Mouse (Mus musculus): ENCODE results near the gene Fcrlb.
"Not testable (repeated sequence)": the region's sequence is repeated elsewhere in the genome, so short reads cannot be mapped to it uniquely, and the experiment has no call there.

Gene Fcrlb

DNA sequence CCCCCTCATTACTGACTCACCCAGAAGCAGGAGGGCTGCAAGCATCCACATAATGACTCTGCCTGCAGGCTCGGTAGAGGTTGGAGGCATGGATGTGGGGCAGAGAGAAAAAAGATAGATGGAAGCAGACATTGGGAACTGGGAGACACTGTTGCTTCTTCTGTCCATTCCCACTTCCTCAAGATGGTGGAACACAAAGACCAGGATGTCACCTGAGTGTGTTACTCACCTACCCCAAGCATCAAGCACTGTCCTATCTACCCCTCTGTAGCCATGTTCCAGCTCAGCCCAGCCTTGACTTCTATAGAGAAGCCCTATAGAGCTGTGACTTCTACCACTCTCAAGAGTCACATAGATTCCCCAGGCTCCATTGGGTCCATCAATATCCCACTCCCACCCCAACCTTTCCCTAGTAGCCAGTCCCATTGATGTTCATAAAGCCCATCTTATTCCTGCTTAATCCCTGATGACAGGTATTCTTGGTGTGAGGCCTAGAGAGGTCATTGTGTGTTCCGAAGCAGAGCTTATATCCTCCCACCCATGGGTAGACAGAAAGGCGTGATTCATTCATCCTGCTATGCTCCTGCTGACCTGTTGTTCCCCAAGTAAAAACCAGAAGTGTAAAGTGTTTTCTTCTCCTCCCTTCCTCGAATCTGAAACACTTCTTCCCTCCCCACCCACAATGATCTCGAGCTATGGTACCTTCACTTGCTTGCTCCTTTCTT lies at the start of gene Fcrlb:
Gene Fcrlb, minus strand, starts transcription at position 51 of the 725 bp plus-strand sequence.
- DNase-seq (ENCODE audit: low read depth, low spot score): no peak

DNA sequence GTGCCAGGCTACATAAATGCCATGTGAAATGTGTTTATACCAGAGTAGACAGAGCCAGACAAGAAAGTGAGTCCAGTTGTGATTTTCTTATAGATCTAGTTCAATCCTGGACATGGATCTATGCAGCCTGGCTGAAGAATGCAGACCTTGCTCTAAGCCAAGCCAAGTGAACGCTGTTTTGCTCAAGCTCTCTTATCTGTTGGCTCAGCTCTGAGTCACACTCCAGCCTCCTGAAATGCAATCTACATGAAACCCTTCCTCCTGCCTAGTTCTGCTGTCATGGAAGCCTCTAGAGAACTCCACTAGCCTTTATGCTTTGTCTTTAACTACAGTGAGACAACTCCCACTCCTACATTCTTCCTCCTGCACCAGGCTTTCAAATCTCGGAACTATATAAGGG lies 49.6 kb upstream of the Fcrlb start:
- no peak for DNase-seq (ENCODE audit: low read depth, low spot score)

DNA sequence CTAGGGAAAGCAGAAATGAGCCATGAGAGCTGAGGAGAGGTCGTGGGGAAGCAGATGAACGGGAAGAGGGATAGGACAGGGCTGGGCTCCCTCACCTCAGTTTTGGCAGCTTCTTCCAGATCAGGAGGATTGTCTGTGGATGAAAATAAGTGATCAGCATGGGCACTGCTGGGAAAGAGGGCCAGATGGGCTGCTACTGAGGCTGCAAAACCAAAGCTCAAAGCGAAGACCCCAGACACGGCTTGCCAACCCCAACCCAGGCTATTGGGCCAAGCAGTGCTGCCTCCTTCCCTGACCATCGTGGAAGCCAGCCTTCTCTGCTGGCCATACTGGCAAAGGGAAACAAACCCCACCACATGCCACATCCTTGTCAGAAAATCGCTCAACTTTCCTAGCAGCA lies 48.4 kb upstream of the Fcrlb start:
- DNase-seq (ENCODE audit: low read depth, low spot score): no peak

- no peak for DNase-seq (ENCODE audit: low read depth, low spot score)
Measured at GRCm38 (mm10) chr1:170959791-170960190, 47.0 kb upstream of the Fcrlb start.

- no peak for DNase-seq (ENCODE audit: low read depth, low spot score)
Measured at GRCm38 (mm10) chr1:170958225-170958624, 45.5 kb upstream of the Fcrlb start.

- DNase-seq (ENCODE audit: low read depth, low spot score): no peak
Measured at GRCm38 (mm10) chr1:170953192-170953591, 40.5 kb upstream of the Fcrlb start.

DNA sequence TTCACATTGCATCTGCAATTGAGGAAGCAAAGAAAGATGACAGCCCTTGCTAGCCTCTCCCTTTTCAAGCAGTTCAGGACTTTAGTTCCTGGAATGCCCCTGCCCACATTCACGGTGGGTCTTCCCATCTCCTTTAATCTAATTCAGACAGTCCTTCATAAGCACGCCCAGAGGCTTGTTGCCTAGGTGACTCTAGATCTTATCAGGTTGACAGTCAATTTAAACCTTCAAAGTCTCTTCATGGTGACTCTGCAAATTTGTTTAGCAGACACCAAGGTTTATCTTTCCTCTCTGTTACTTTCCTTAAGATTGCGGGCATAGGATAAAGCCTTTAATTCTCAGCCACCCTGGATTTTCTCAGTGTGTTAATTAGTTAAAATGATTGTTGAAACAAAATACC lies 38.0 kb upstream of the Fcrlb start:
- DNase-seq (ENCODE audit: low read depth, low spot score): no peak

DNA sequence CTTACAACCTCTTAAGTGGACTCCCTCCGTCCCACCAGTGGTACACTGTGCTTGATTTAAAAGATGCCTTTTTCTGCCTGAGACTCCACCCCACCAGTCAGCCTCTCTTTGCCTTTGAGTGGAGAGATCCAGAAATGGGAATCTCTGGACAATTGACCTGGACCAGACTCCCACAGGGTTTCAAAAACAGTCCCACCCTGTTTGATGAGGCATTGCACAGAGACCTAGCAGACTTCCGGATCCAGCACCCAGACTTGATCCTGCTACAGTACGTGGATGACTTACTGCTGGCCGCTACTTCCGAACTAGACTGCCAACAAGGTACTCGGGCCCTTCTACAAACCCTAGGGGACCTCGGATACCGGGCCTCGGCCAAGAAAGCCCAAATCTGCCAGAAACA lies 32.2 kb upstream of the Fcrlb start:
- not testable (repeated sequence) for DNase-seq (ENCODE audit: low read depth, low spot score)

- DNase-seq (ENCODE audit: low read depth, low spot score): not testable (repeated sequence)
Measured at GRCm38 (mm10) chr1:170944151-170944550, 31.4 kb upstream of the Fcrlb start.

GRCm38 (mm10) chr1:170939255-170939654 lies 26.5 kb upstream of the Fcrlb start:
- DNase-seq (ENCODE audit: low read depth, low spot score): no peak

GRCm38 (mm10) chr1:170934383-170934782 lies 21.6 kb upstream of the Fcrlb start:
- no peak for DNase-seq (ENCODE audit: low read depth, low spot score)

DNA sequence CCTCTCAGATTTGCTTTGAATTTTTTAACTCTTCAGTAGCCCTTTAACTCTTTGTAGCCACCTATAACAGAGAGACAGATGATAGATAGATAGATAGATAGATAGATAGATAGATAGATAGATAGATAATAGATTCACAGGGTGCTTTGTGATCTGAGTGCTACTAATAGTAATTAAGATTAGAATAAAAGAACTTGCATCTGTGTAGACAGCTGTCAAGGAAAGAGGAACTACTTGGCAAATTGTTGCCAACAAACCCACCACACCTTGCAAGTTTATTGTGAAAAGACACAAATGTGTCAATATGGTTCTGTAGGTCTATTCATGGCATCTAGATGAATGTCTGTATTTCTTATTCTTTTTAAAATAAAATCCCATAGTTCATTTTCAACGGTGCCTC lies 21.2 kb upstream of the Fcrlb start:
- DNase-seq (ENCODE audit: low read depth, low spot score): no peak

GRCm38 (mm10) chr1:170933386-170933920 lies 20.7 kb upstream of the Fcrlb start:
- DNase-seq (ENCODE audit: low read depth, low spot score): no peak

GRCm38 (mm10) chr1:170932043-170932442 lies 19.3 kb upstream of the Fcrlb start:
- no peak for DNase-seq (ENCODE audit: low read depth, low spot score)

DNA sequence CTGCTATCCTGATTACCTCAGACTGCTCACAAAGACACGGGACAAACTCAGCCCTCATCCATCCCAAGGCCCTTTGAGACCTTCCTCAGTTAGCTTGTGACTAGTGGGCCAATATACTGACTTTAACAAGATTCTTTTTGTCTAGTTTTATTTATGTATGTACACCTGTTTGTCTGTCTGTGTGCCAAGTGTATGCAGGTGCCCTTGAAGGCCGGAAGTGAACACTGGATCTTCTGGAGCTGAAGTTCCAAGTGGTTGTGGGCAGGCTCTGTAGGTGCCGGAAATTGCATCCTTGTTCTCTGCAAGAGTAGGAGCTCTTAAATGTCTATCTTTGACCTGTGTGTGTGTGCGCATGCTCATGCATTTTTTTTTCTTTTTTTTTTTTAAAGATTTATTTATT lies 16.5 kb upstream of the Fcrlb start:
- DNase-seq (ENCODE audit: low read depth, low spot score): no peak

DNA sequence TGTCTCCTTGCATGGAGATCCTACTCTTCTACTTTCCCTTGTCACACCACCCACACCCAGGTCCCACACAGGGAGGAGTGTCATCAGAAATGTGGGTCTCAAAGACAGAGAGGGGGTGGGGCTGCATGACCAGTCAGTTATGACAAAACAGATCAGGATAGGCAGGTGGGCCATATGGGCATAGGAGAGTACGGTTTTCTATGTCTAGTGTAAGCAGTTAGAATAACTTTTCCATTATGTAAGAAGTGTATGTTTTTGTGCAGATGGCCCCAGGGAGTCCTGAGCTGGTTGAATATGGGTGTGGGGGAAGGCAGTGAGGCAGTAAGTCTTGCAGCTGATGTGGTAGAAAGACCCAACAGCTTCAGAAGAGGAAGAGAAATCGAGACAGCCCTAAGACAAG lies 15.7 kb upstream of the Fcrlb start:
- no peak for DNase-seq (ENCODE audit: low read depth, low spot score)

- DNase-seq (ENCODE audit: low read depth, low spot score): no peak
Measured at GRCm38 (mm10) chr1:170927378-170927777, 14.6 kb upstream of the Fcrlb start, which contains the start of gene Fcrla. Gene Fcrla, minus strand, starts transcription at chr1:170927583.

DNA sequence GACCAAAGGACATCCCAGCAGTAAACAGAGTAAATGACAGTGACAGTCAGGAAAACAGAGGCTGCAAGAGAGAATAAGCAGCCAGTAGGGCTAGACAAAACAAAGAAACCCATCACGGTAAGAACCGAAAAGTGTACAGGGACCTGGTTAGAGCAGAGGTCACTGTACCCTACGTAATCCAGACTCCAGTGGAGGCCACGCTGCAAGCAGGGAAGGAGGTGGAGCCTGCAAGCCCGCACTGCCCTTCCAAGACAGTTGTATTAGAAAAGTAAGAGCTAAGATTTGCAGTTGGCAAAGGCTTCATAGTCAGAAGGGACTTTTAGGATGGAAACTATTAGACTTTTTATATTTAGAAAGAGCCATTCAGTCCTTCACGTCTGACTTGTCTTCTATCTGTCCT lies 14.2 kb upstream of the Fcrlb start:
- no peak for DNase-seq (ENCODE audit: low read depth, low spot score)

DNA sequence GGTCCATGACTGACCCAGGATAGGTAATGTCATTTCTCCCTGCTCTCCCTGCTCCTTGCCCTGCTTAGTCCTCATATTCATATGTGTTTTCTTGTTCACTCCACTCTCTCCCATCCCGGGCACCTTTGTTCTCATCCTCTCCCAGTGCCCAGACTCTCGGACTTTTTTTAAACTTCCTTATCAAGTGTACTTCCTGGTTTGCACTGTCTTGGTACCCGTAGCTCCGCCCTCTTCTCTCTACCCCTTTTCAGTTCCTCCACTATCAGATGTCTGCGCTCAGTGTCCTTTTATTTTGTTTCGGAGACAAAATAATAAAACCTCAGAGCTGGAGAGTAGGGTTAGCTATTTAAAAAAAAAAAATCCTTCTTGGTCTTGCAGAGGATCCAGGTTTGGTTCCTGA lies 11.7 kb upstream of the Fcrlb start:
- DNase-seq (ENCODE audit: low read depth, low spot score): no peak

DNA sequence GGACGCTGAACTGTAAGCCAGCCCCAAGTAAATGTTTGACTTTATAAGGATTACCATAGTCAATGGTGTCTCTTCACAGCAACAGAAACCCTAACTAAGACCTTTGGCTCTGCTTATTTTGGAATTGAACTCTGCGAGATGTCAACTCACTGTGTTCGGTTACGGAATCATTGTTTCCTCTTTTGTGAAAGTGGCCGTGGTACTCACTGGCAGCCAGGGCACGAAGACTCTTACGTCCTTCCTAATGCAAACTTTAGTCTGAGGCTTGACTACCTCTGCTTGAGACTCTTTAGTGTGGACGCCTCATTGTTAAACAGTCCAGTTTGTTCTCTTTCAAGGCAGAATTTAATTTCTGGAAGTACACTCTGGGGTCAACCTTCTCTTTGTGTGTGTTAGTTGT lies 6.6 kb upstream of the Fcrlb start:
- DNase-seq (ENCODE audit: low read depth, low spot score): no peak

- no peak for DNase-seq (ENCODE audit: low read depth, low spot score)
Measured at GRCm38 (mm10) chr1:170915657-170916056, 2.9 kb upstream of the Fcrlb start.

DNA sequence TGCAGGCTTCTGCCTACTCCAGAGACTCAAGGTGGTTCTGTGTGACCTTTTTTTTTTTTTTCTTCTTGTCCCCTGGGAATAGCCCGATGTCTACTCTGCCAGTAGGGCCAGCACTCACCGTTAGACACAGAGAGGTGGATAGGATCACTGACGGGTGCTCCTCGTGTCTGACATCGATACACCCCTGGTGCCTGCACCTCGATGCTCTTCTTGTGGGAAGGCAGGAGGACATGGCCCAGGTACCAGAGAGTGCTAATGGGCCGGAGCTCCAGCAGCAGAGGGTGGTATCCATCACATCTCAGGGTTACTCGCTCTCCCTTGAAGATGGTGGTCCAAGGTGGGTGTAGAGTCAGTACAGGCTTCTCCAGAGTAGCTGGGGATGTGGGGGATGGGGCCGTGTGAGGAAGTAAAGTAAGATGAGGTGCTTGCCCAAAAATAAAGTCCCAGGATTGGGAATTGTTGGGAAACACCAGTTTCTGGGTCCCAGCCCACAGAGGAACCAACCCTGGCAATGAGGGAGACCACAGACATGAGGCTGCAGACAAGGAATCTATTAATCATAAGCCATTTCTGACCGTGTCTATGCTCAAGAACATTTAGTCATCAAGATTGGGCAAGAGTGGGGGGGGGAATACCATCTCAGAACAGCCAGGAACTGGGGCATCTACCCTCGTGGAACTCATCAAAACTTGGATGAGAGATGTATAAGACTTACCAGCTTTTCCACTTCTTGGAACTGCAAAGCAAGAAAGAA lies 657 bp downstream of the Fcrlb start:
- no peak for DNase-seq (ENCODE audit: low read depth, low spot score)

DNA sequence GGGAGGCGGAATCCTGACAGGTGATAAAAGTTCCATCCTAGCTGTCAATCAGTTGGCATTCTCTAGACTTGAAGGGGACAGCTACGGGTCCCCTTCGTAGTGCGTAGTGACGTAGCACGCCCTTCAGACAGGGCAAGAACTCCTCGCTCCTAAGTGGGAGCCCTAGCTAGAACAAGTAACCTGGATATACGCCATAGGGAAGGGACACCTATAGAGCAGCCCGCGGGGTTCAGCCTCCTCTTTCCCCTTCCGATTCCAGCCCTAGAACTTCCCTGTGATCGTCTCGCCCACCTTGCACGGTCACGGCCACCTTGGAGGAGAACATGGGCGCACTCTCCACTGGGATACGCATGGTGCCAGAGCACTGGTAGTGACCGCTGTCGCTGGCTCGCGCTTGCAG lies 4.4 kb downstream of the Fcrlb start:
- DNase-seq (ENCODE audit: low read depth, low spot score): no peak

Data from embryo, embryonic 11.5 days (tissue).